Mouse (Mus musculus) small intestine, adult 2 months (tissue): ENCODE measurements around the gene Litaf.

Source experiments
- CTCF ChIP-seq: fragments of 200-500 bp; IDR thresholded peaks from 2 replicates; pipeline ENCODE4 v1.5.1; 2012; ENCODE audit warnings: low read depth, mild to moderate bottlenecking, control low read depth, inconsistent platforms, low read length, moderate library complexity, mixed read lengths; ENCODE audit not compliant: insufficient replicate concordance, insufficient read length; ENCODE audit errors: extremely low read depth
- POLR2A ChIP-seq: fragments of 200-500 bp; IDR thresholded peaks from 2 replicates; pipeline ENCODE4 v1.6.1; 2012; ENCODE audit warnings: low read depth, mild to moderate bottlenecking, control low read depth, inconsistent platforms, low read length, moderate library complexity

DNA sequence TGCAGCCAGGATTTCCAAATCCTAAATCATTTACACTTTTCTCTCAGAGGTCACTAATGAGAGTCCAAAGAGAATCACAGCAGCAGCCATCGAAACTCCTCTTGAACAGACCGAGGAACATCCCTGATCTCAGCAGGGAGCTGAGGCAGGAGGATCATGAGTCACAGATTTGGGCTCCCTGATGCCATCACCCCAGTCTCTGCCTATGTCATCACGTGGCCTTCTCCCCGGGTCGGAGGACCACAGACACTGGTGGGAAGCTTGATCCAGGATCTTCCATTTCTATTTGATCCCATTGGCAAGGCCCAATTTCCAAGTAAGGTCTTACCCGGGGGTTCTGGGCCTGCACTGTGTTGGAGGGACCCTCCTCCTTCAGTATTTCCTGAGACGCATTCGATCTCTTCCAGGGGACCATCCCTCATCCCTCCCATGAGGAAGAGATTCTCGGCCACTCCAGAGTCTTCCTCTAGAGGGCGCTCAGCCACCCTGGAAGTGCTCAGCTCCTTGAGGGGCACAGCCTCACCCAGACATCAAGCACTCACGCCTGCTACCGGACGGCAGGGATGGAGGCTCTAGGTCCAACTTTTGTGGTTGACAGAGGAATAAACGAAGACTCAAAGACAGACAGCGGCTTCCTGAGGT, 30.0 kb downstream of the Litaf start:
- TF ChIP-seq CTCF (peak; percentile 87), POLR2A (no peak)
